8 mouse cellular contexts compared by ENCODE assay signal in the genomic region with DNA sequence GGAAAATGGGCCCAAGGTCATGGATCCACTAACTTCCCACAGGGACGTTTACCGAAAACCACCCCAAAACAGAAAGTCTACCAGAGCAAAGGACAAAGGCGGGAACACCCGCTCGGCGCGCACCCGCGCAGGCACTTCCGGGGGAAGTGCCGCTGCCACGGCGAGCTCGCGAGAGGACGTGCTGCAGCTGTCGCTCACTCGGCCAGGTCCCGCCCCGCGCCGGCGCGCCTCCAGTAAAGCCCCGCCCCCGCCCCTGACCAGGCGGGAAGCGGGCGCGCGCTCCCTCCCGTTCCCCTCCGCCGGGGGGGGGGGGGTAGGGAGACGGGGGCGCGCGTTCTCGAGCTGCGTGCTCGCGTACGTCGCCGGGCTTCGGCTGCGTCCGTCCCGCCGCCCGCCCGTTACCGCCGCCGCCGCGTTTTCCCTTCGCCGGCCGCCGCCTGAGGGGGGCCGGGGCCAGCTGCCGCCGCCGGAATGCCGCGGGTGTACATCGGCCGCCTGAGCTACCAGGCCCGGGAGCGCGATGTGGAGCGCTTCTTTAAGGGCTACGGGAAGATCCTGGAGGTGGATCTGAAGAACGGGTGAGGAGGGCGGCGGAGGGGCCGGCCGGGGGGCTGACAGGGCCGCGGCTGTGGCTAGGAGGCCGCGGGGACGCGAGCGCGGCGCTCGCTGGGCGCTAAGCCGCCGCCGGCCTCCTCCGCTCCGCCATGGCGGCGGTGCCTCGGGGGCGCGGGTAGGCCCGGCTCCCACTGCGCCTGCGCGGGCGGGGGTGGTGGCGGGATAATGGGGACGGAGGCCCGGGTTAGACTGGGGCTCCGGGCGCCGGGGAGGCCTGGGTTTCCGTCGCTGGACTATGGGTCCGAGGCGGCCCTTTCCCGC. TPM values are rescaled to one million over a fixed set of nuclear protein-coding genes. Genes with fewer than 3 reads are reported as not detected.
DNase-seq lines count a peak whose midpoint lies in the region; ATAC-seq lines count a peak whose summit lies in the region.

TSS of gene Srsf4 (plus strand) at position 325 of the 876 bp plus-strand sequence.

- no peaks in the 10 kb centered on the region for H3K36me3 ChIP-seq in hindbrain, embryonic 13.5 days

- H3K4me3 ChIP-seq in hindbrain, embryonic 13.5 days: peak within 1 kb of the TSS; percentile 97

- H3K4me1 ChIP-seq in hindbrain, embryonic 13.5 days (replicated peaks): peaks cover 45% of the 10 kb centered on the region

- peak; percentile 96 for ATAC-seq in hindbrain, embryonic 13.5 days (ENCODE audit: low FRiP score)

- peak within 1 kb of the TSS; percentile 100 for H3K27ac ChIP-seq in hindbrain, embryonic 13.5 days

- H3K4me2 ChIP-seq in hindbrain, embryonic 13.5 days: peak within 1 kb of the TSS; percentile 96

- under 1% methylated on average over 67 of the region's 116 CpGs for WGBS in hindbrain, embryonic 13.5 days

- H3K27me3 ChIP-seq in hindbrain, embryonic 13.5 days: no peaks in the 10 kb centered on the region

- DNase-seq in NIH3T3 (ENCODE audit: low read depth): peak; percentile 96
- DNase-seq in cerebellum, postnatal 10 days: peak; percentile 97 to 98
- DNase-seq in frontal cortex, postnatal 14 days (ENCODE audit: low spot score in 2 of 2): peak; percentile 85 to 88
- peak; percentile 81 for DNase-seq in layer of hippocampus, postnatal 25 days (ENCODE audit: extremely low spot score in 1 of 2, low spot score in 1 of 2)
- peak; percentile 94 for DNase-seq in lung, postnatal 25 days (ENCODE audit: low spot score)
- peak; percentile 96 for DNase-seq in retina, embryonic 14.5 days (ENCODE audit: low spot score)
- peak; percentile 96 for DNase-seq in thymus, postnatal 4 days

- H3K9me3 ChIP-seq in hindbrain, embryonic 13.5 days: no peaks in the 10 kb centered on the region

- H3K9ac ChIP-seq in hindbrain, embryonic 13.5 days: peak within 1 kb of the TSS; percentile 99

RNA-seq across cellular contexts. Expression of gene Srsf4, which starts in this region (rescaled TPM):
- polyA plus RNA-seq in hindbrain, embryonic 13.5 days (2015; fragmentation: Nextera tagmentation; extraction: Ambion mirVana): 115 and 119 TPM in 2 replicates
- 10 to 100 TPM; 68.1 to 69.2 TPM for total RNA-seq in layer of hippocampus, postnatal 25 days (2021)

Comparison
In these comparisons a context has a peak if more than half of its experiments do, and no peak if none do; other contexts are left out.
1. Peak in every context shown above with its lines: DNase-seq, ATAC-seq, H3K4me3 ChIP-seq and H3K27ac ChIP-seq.